Mouse (Mus musculus) adrenal gland (tissue): Measurements from ENCODE around the gene Ptpn11.

Source experiments
- intact Hi-C: fragments of 180-260 bp; cut with DNase I; formaldehyde crosslinking; loops from one replicate; pipeline ENCODE4 v1.15.1; 2025

Ptpn11 gene

GRCm38 (mm10) chr5:121129254-121129653 lies 61.9 kb downstream of the Ptpn11 start:
- intact Hi-C loops = no loop called here

GRCm38 (mm10) chr5:121126051-121126450 lies 65.1 kb downstream of the Ptpn11 start:
- intact Hi-C loops = no loop called here

- intact Hi-C loops = no loop called here
These were observed 65.6 kb downstream of the Ptpn11 start for GRCm38 (mm10) chr5:121125563-121125962.

GRCm38 (mm10) chr5:121124208-121125185 lies 66.7 kb downstream of the Ptpn11 start:
- intact Hi-C loops = no loop called here

- intact Hi-C loops = no loop called here
These were observed 67.8 kb downstream of the Ptpn11 start for GRCm38 (mm10) chr5:121123399-121123798.

- intact Hi-C loops = no loop called here
These were observed 68.6 kb downstream of the Ptpn11 start for GRCm38 (mm10) chr5:121122577-121122976.

- intact Hi-C loops = no loop called here
These were observed 69.2 kb downstream of the Ptpn11 start for GRCm38 (mm10) chr5:121122036-121122435.

GRCm38 (mm10) chr5:121119331-121120034 lies 71.7 kb downstream of the Ptpn11 start:
- intact Hi-C loops = no loop called here

- intact Hi-C loops = no loop called here
These were observed 72.9 kb downstream of the Ptpn11 start for GRCm38 (mm10) chr5:121118345-121118744.

GRCm38 (mm10) chr5:121116941-121117340 lies 74.3 kb downstream of the Ptpn11 start:
- intact Hi-C loops = no loop called here

GRCm38 (mm10) chr5:121115391-121116157 lies 75.6 kb downstream of the Ptpn11 start:
- intact Hi-C loops = no loop called here

GRCm38 (mm10) chr5:121114151-121114550 lies 77.0 kb downstream of the Ptpn11 start:
- intact Hi-C loops = no loop called here

- intact Hi-C loops = no loop called here
These were observed 78.8 kb downstream of the Ptpn11 start for GRCm38 (mm10) chr5:121112390-121112789.

GRCm38 (mm10) chr5:121111106-121111915 lies 79.9 kb downstream of the Ptpn11 start:
- intact Hi-C loops = no loop called here

GRCm38 (mm10) chr5:121109185-121109584 lies 82.0 kb downstream of the Ptpn11 start:
- intact Hi-C loops = no loop called here

GRCm38 (mm10) chr5:121106913-121107312 lies 84.3 kb downstream of the Ptpn11 start:
- intact Hi-C loops = no loop called here

GRCm38 (mm10) chr5:121100886-121101580 lies 90.2 kb downstream of the Ptpn11 start:
- intact Hi-C loops = no loop called here

- intact Hi-C loops = no loop called here
These were observed 91.1 kb downstream of the Ptpn11 start for GRCm38 (mm10) chr5:121100095-121100494.

GRCm38 (mm10) chr5:121097970-121098369 lies 93.2 kb downstream of the Ptpn11 start:
- intact Hi-C loops = no loop called here

GRCm38 (mm10) chr5:121096744-121097143 lies 94.5 kb downstream of the Ptpn11 start:
- intact Hi-C loops = no loop called here
